Mouse (Mus musculus) T-cell, adult 66 days (primary cell): Measurements from ENCODE around the gene Cpa2. TPM values are rescaled to one million over a fixed set of nuclear protein-coding genes. Genes with fewer than 3 reads are reported as not detected.

Experiments
- total RNA-seq, 2 experiments: library from RNA; stranded (reverse); gene quantifications; 3 replicates in 1 of 2; 4 replicates in 1 of 2; pipeline ENCODE4 v1.2.4; 2023

Gene Cpa2
- not detected for total RNA-seq

GRCm38 (mm10) chr6:30541009-30541799, at the start of gene Cpa2:
Gene Cpa2 (plus strand): TSS chr6:30541582.

GRCm38 (mm10) chr6:30509265-30510239, 31.8 kb upstream of the Cpa2 start, which contains the start of the genes Tmem209 and Ssmem1:
Gene Tmem209 (minus strand): TSS chr6:30509783.
Gene Ssmem1 (plus strand): TSS chr6:30509849.

GRCm38 (mm10) chr6:30568069-30568468, 26.7 kb downstream of the Cpa2 start, which contains the start of gene Cpa4:
Gene Cpa4 (plus strand): TSS chr6:30568369.

GRCm38 (mm10) chr6:30610710-30611109, 69.3 kb downstream of the Cpa2 start, which contains the start of gene Cpa5:
Gene Cpa5 (plus strand): TSS chr6:30611010.

Other genes with a start within 250 kb of the Cpa2 start
- gene Ube2h, start 237.0 kb upstream of the Cpa2 start, total RNA-seq = 100 to 1,000 TPM; 133 to 149 TPM
- 10 to 100 TPM; 33.4 to 39.1 TPM for gene Zc3hc1, start 150.6 kb upstream of the Cpa2 start, total RNA-seq
- gene Klhdc10, start 139.7 kb upstream of the Cpa2 start, total RNA-seq = 10 to 100 TPM; 23.9 to 24.5 TPM
- 10 to 100 TPM; 38.2 to 39.8 TPM for gene Tmem209, start 31.8 kb upstream of the Cpa2 start, total RNA-seq
- gene Ssmem1, start 31.7 kb upstream of the Cpa2 start, total RNA-seq = 1 to 10 TPM in 1 of 2 experiments, under 1 TPM in 1; 0.96 to 1.2 TPM
- not detected for gene Cpa4, start 26.8 kb downstream of the Cpa2 start, total RNA-seq
- not detected for gene Cpa5, start 69.4 kb downstream of the Cpa2 start, total RNA-seq
- not detected for gene Cpa1, start 97.6 kb downstream of the Cpa2 start, total RNA-seq
- 10 to 100 TPM in 1 of 2 experiments, 1 to 10 TPM in 1; 10.0 to 10.2 TPM for gene Cep41, start 152.2 kb downstream of the Cpa2 start, total RNA-seq
- gene Mest, start 182.0 kb downstream of the Cpa2 start, total RNA-seq = 1 to 10 TPM in 1 of 2 experiments, under 1 TPM in 1; 0.99 to 1.9 TPM